Mouse (Mus musculus): ENCODE measurements at regions not wholly inside any gene's neighbourhood (a gene's known extent, or its start where the extent isn't known, plus 50 kb on each side); places are given as distances from the start of the nearest gene placed in this dataset.

GRCm38 (mm10) chrX:126655737-126656136 lies 159.9 kb downstream of the 4932411N23Rik start:
- no peak for TF ChIP-seq CTCF (IDR thresholded peaks at IDR 0.05; ENCODE audit: low read depth)
- TF ChIP-seq EP300 (IDR thresholded peaks at IDR 0.05; ENCODE audit: low read depth): no peak
